Mouse (Mus musculus): ENCODE data around the gene Ica1. TPM values are rescaled to one million over a fixed set of nuclear protein-coding genes. Genes with fewer than 3 reads are reported as not detected.

Gene Ica1
- total and polyA plus RNA-seq, 3 experiments, result 0.36 TPM; not detected in 2

- peak; percentile 68 for TF ChIP-seq ETS1 (IDR thresholded peaks at IDR 0.05; ENCODE audit: low read depth, low read length)
- 0 out of 2 replicates have a peak, but pooled peaks have one; percentile 38 for TF ChIP-seq RCOR1 (IDR thresholded peaks at IDR 0.05; ENCODE audit: low read depth, low read length)
- TF ChIP-seq CHD1 (IDR thresholded peaks at IDR 0.05; ENCODE audit: low read depth, low read length), result no peak
- no peak for TF ChIP-seq RAD21 (IDR thresholded peaks at IDR 0.05; ENCODE audit: low read depth, low read length)
- no peak for TF ChIP-seq E2F4 (IDR thresholded peaks at IDR 0.05; ENCODE audit: borderline replicate concordance, low read depth, low read length)
- 0 out of 2 replicates have a peak, but pooled peaks have one; percentile 17 for TF ChIP-seq TCF12 (IDR thresholded peaks at IDR 0.05; ENCODE audit: low read depth, low read length)
- no peak for TF ChIP-seq POLR2AphosphoS2 (IDR thresholded peaks at IDR 0.05; ENCODE audit: low read length)
- no peak for TF ChIP-seq CHD2 (IDR thresholded peaks at IDR 0.05; ENCODE audit: low read length)
Observed at GRCm38 (mm10) chr6:8650413-8650812, 127.9 kb downstream of the Ica1 start (continued).

GRCm38 (mm10) chr6:8649295-8649865 lies 128.9 kb downstream of the Ica1 start:
- H3K27me3 ChIP-seq (ENCODE audit: control insufficient read depth in 1 of 2, insufficient read depth in 2 of 2, low read length in 2 of 2), result no peaks in the 10 kb centered on the region
- TF ChIP-seq MYC (IDR thresholded peaks at IDR 0.05; ENCODE audit: low read depth, low read length) (no peak), ZKSCAN1 (IDR thresholded peaks at IDR 0.05; ENCODE audit: low read depth, low read length) (no peak), ETS1 (IDR thresholded peaks at IDR 0.05; ENCODE audit: low read depth, low read length) (0 out of 2 replicates have a peak, but pooled peaks have one; percentile 9)
- no peaks in the 10 kb centered on the region for H3K9me3 ChIP-seq (replicated peaks; ENCODE audit: insufficient read depth, low read length)
- H3K36me3 ChIP-seq (ENCODE audit: control insufficient read depth in 1 of 2, insufficient read depth in 2 of 2, low read length in 2 of 2), result peaks cover 0 to 32% of the 10 kb centered on the region in 2 experiments; a peak in 2 of 4 replicates
- H3K27ac ChIP-seq (ENCODE audit: control insufficient read depth, low read depth, low read length), result peak overlapping the region; percentile 94
- H3K9ac ChIP-seq (ENCODE audit: control insufficient read depth, low read depth, low read length, poor library complexity, severe bottlenecking), result no peak overlapping the region
- H3K4me3 ChIP-seq (ENCODE audit: control insufficient read depth in 1 of 2, insufficient read depth in 1 of 2, low read depth in 2 of 2, low read length in 2 of 2), result no peak overlapping the region
- H3K79me2 ChIP-seq (ENCODE audit: control insufficient read depth, insufficient read depth, low read length, poor library complexity), result no peaks in the 10 kb centered on the region
- peaks cover 8 to 32% of the 10 kb centered on the region in 2 experiments for H3K4me1 ChIP-seq (ENCODE audit: control insufficient read depth in 1 of 2, insufficient read depth in 2 of 2, low read length in 2 of 2)
- DNase-seq (ENCODE audit: low read depth, low spot score), result peak; percentile 44

GRCm38 (mm10) chr6:8648185-8648901 lies 129.9 kb downstream of the Ica1 start:
- H3K4me3 ChIP-seq (ENCODE audit: control insufficient read depth in 1 of 2, insufficient read depth in 1 of 2, low read depth in 2 of 2, low read length in 2 of 2), result peak overlapping the region; percentile 40 to 44
- H3K9me3 ChIP-seq (replicated peaks; ENCODE audit: insufficient read depth, low read length), result no peaks in the 10 kb centered on the region
- DNase-seq (ENCODE audit: low read depth, low spot score), result peak; percentile 87
- H3K27ac ChIP-seq (ENCODE audit: control insufficient read depth, low read depth, low read length), result peak overlapping the region; percentile 94
- H3K27me3 ChIP-seq (ENCODE audit: control insufficient read depth in 1 of 2, insufficient read depth in 2 of 2, low read length in 2 of 2), result no peaks in the 10 kb centered on the region
- no peaks in the 10 kb centered on the region for H3K79me2 ChIP-seq (ENCODE audit: control insufficient read depth, insufficient read depth, low read length, poor library complexity)
- peak overlapping the region; percentile 70 for H3K9ac ChIP-seq (ENCODE audit: control insufficient read depth, low read depth, low read length, poor library complexity, severe bottlenecking)
- peaks cover 8 to 32% of the 10 kb centered on the region in 2 experiments for H3K4me1 ChIP-seq (ENCODE audit: control insufficient read depth in 1 of 2, insufficient read depth in 2 of 2, low read length in 2 of 2)
- peaks cover 0 to 32% of the 10 kb centered on the region in 2 experiments; a peak in 2 of 4 replicates for H3K36me3 ChIP-seq (ENCODE audit: control insufficient read depth in 1 of 2, insufficient read depth in 2 of 2, low read length in 2 of 2)
- no peak for TF ChIP-seq USF2 (IDR thresholded peaks at IDR 0.05; ENCODE audit: borderline replicate concordance in 1 of 2, insufficient read depth in 1 of 2, low read depth in 1 of 2, low read length in 2 of 2)
- TF ChIP-seq ELF1 (IDR thresholded peaks at IDR 0.05; ENCODE audit: low read depth, low read length), result peak; percentile 55; the same call in 1 of the 2 replicates
- TF ChIP-seq POLR2AphosphoS5 (IDR thresholded peaks at IDR 0.05; ENCODE audit: borderline replicate concordance, low read depth, low read length), result no peak
- TF ChIP-seq BHLHE40 (IDR thresholded peaks at IDR 0.05; ENCODE audit: borderline replicate concordance, low read depth, low read length), result peak; percentile 71; the same call in 1 of the 2 replicates
- TF ChIP-seq SMC3 (IDR thresholded peaks at IDR 0.05; ENCODE audit: low read depth, low read length), result no peak
- no peak for TF ChIP-seq ZKSCAN1 (IDR thresholded peaks at IDR 0.05; ENCODE audit: low read depth, low read length)
- TF ChIP-seq E2F4 (IDR thresholded peaks at IDR 0.05; ENCODE audit: borderline replicate concordance, low read depth, low read length), result no peak
- TF ChIP-seq CTCF (IDR thresholded peaks at IDR 0.05 in 2 of 3, conservative IDR thresholded peaks at IDR 0.05 in 1 of 3; ENCODE audit: control insufficient read depth in 1 of 3, insufficient read depth in 1 of 3, low read depth in 2 of 3, low read length in 3 of 3, poor library complexity in 1 of 3, severe bottlenecking in 1 of 3), result no peak
- TF ChIP-seq MAZ (IDR thresholded peaks at IDR 0.05; ENCODE audit: low read depth, low read length), result peak; percentile 55; the same call in 1 of the 2 replicates
- TF ChIP-seq ZC3H11A (IDR thresholded peaks at IDR 0.05; ENCODE audit: low read depth, low read length), result no peak
- no peak for TF ChIP-seq RAD21 (IDR thresholded peaks at IDR 0.05; ENCODE audit: low read depth, low read length)
- TF ChIP-seq RCOR1 (IDR thresholded peaks at IDR 0.05; ENCODE audit: low read depth, low read length), result peak; percentile 61; the same call in 1 of the 2 replicates
- TF ChIP-seq POLR2A (IDR thresholded peaks at IDR 0.05; ENCODE audit: control insufficient read depth in 1 of 2, insufficient read depth in 1 of 2, low read depth in 1 of 2, low read length in 2 of 2, poor library complexity in 1 of 2), result no peak
- TF ChIP-seq CHD2 (IDR thresholded peaks at IDR 0.05; ENCODE audit: low read length), result no peak
- TF ChIP-seq MAFK (IDR thresholded peaks at IDR 0.05; ENCODE audit: borderline replicate concordance, low read depth, low read length), result peak; percentile 92
- TF ChIP-seq MEF2A (IDR thresholded peaks at IDR 0.05; ENCODE audit: extremely low read depth, insufficient replicate concordance, low read depth, low read length, poor library complexity, severe bottlenecking), result no peak
- no peak; the same call in 1 of the 2 replicates for TF ChIP-seq HCFC1 (IDR thresholded peaks at IDR 0.05; ENCODE audit: low read depth, low read length)
- TF ChIP-seq TBP (IDR thresholded peaks at IDR 0.05; ENCODE audit: low read depth, low read length), result peak; percentile 47; the same call in 1 of the 2 replicates
- peak; percentile 49 for TF ChIP-seq SIN3A (IDR thresholded peaks at IDR 0.05; ENCODE audit: low read length)
- no peak for TF ChIP-seq NRF1 (IDR thresholded peaks at IDR 0.05; ENCODE audit: insufficient read depth, low read depth, low read length, poor library complexity, severe bottlenecking)
